Mouse (Mus musculus) activated CD4-positive, CD25-positive, alpha-beta regulatory T cell, adult 9 weeks (primary cell): Measurements from ENCODE around the gene Fuca1. TPM values are rescaled to one million over a fixed set of nuclear protein-coding genes. Genes with fewer than 3 reads are reported as not detected.

Experiments used
- polyA plus RNA-seq: library from polyadenylated mRNA; unstranded; fragments of 100-300 nt; shearing (Covaris generic); gene quantifications from one replicate; pipeline ENCODE4 v1.2.1, GENCODE M21; 2017

Gene Fuca1
- 118 TPM for polyA plus RNA-seq

DNA sequence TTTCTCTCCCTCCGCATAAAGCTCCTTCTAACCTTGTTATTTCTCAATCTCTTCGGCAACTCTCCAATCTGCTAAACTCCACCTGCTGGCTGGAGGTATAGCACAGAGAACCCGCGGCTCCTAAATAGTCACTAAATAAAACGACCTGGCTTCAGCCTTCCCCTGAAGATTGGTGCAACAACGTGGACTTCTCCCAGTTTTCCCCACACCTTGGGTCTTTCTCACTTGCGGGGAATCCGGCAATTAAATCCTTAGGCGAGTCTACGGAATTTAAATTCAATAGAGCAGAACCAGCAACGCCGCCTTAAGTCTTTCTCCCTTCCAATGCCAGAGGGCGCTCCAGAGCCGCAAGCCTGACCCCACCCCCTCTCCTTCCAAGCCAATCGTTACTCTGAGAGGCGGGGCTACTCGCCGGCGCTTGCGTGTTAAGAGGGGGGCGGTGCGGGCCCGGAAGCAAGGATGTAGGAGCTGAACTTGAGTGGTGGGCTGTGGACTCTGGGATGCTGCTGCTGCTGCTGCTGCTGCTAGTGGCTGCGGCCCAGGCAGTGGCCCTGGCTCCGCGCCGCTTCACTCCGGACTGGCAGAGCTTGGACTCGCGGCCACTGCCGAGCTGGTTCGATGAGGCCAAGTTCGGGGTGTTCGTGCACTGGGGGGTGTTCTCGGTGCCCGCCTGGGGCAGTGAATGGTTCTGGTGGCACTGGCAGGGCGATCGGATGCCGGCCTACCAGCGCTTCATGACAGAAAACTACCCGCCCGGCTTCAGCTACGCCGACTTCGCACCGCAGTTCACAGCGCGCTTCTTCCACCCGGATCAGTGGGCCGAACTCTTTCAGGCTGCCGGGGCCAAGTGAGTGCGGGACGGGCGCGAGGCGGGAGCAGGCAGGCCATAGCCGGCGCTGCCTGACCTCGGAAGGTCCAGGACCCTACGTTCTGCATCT, at the start of gene Fuca1:
TSS of gene Fuca1 (plus strand) at position 432 of the 938 bp plus-strand sequence.

DNA sequence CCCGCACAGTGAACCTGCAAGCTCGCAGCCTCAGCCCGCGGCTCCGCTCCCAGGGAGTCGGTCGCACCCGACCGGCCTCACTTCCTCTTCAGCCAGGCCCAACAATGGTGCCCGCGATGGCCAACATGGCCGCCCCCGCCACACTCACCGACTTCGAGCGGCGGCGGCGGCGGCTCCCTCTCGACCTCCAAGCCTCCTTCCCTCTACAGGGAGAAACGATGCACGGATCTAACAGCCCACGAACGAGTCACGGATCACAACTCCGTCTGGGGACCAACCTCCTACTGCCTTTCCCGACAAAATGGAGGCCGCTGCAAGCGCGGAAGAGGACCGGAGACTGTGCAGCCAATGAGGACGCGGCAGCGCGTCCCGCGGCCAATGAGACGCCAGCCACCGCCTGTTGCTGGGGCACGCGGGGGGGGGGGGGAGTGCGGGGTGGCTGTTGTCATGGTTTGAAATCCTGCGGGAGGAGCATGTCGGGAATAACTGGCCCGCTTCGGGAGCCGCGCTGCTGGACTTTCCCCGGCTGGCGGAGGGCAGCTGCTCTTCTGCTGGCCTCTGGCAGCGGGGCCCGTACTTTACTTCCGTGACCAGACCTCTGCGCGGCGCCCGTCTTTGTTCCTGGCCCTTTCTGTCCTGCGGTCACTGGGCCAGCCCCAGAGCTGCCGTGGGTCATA, 46.9 kb upstream of the Fuca1 start, which contains the start of gene Pnrc2:
TSS of gene Pnrc2 (minus strand) at position 325 of the 677 bp plus-strand sequence.

DNA sequence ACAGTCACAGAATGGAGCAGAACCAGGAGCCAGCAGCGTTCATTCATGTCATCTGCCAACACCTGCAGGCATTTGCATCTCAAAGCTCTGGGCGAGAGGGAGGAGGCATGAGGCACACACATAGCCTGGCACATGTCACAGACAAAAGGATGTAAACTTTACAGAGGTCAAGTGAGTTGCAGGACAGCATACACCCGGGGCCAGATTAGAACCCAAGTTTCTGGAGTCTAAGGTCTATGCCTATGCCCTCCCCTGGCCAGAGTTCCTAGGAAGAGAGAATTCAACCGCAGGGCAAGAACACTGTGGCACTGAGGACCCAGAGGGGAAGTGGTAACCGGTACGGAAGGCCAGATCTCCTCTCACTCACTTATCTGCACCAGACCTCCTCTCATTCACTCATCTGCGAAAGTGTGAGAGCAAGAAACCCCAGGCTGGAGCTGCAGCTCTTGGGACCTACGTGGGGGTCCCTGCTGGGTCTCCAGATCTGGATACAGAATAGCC, 25.4 kb upstream of the Fuca1 start, which contains the start of gene Cnr2:
TSS of gene Cnr2 (plus strand) at position 324 of the 501 bp plus-strand sequence.

DNA sequence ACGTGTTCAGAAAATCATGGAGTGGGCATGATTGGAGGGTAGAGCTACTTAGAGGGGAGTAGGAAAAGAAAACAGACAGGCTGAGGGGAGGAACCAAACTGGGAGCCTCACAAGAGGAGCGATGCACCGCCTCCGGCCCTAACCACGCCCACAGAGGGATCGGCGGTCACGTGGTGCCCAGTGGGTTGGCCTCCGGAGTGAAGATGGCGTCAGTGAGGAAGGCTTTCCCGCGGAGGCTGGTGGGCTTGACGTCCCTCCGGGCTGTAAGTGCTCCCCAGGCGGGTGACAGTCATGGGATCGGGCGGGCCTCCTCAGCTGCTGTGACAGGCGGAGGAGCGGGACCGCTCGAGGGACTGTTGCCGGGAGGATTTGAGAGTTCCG, 25.7 kb downstream of the Fuca1 start, which contains the start of gene Hmgcl:
TSS of gene Hmgcl (plus strand) at position 171 of the 381 bp plus-strand sequence.

DNA sequence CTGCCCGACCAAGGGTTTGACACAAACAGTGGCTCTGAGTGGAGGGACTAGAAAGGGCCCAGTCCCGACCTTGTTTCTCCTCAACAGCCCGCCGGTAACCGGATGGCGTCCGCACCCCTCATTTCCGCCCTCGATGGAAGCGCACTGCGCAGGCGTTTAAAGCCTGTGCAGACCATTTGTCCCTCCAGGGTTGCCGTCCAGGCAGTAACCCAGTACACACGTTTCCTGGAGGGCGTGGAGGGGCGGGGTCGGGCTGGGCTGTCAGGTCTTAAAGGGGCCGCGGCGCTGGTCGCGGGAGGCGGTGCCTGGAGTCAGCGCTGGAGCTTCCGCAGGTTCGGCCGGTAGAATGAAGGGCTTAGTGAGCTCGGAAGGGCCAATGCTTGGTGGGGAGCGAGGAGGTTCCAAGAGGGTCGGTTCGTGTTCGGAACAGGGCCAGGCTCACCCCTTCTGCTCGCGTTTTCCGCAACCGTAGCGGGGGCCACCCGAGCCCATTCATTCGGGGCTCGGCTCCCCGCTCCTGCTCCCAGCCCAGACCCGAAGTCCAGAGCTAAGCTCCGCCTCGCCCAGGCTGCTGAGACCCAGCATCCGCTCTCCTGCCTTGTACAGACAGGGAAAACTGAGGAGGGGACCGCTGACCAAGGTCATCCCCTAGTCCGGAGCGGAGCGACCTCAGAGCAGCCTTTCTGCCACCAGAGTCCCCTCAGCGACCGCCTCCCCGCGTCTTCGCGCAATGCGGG, 43.1 kb downstream of the Fuca1 start, which contains the start of gene Gale:
TSS of gene Gale (plus strand) at position 271 of the 737 bp plus-strand sequence.

GRCm38 (mm10) chr4:135972556-135972906, 52.0 kb downstream of the Fuca1 start, which contains the start of gene Lypla2:
Lypla2 (minus strand) TSS chr4:135972626.

GRCm38 (mm10) chr4:135986943-135987710, 66.6 kb downstream of the Fuca1 start, which contains the start of gene Pithd1:
Pithd1 (minus strand) TSS chr4:135987264.

Other genes starting within 250 kb of the Fuca1 start
- gene Ifnlr1, start 234.4 kb upstream of the Fuca1 start, polyA plus RNA-seq: not detected
- gene Il22ra1, start 192.6 kb upstream of the Fuca1 start, polyA plus RNA-seq: not detected
- not detected for gene Myom3, start 161.0 kb upstream of the Fuca1 start, polyA plus RNA-seq
- 172 TPM for gene Srsf10, start 65.0 kb upstream of the Fuca1 start, polyA plus RNA-seq
- 231 TPM for gene Pnrc2, start 46.9 kb upstream of the Fuca1 start, polyA plus RNA-seq
- gene Cnr2, start 25.3 kb upstream of the Fuca1 start, polyA plus RNA-seq: 15.7 TPM
- gene Hmgcl, start 25.7 kb downstream of the Fuca1 start, polyA plus RNA-seq: 75.4 TPM
- gene Gale, start 43.0 kb downstream of the Fuca1 start, polyA plus RNA-seq: 32.5 TPM
- 343 TPM for gene Lypla2, start 51.9 kb downstream of the Fuca1 start, polyA plus RNA-seq
- gene Pithd1, start 66.5 kb downstream of the Fuca1 start, polyA plus RNA-seq: 7.5 TPM
- gene Eloa, start 101.0 kb downstream of the Fuca1 start, polyA plus RNA-seq: 76.3 TPM
- gene Rpl11, start 132.7 kb downstream of the Fuca1 start, polyA plus RNA-seq: 369 TPM
- gene Id3, start 222.8 kb downstream of the Fuca1 start, polyA plus RNA-seq: 306 TPM